In the genomic region with DNA sequence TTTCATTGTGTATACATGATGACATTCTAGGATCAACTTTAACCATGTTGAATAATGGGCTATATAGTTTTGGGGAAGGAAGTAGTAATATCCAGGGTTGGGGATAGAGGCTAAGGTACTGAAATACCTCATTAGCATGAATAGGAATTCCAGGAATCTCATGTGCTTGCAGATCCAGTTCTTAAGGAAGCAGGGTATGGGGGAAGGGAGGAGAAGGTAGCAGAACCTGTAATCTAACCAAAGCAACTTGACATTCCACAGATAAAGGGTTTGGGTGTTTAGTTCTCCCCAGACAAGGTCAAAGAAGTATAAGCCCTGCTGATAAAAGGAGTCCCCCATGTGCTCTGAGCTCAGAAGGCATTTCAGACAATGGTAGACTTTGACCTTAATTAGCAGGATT, we compare ENCODE assay signal across 31 mouse cellular contexts. TPM values are rescaled to one million over a fixed set of nuclear protein-coding genes. Genes with fewer than 3 reads are reported as not detected.
A peak's percentile ranks its signal among the peaks of the same experiment; 100 is the strongest.
DNase-seq lines count a peak whose midpoint lies in the region; ATAC-seq and TF ChIP-seq lines count a peak whose summit lies in the region.
"Had no signal": no experiment of that assay in that cellular context is flagged by ENCODE, and none has a peak within 500 bp of the region (broad histone marks: within the 10 kb centered on the region; RNA-seq: fewer than 3 reads in every experiment).

No protein-coding gene starts in this region.

- ATAC-seq in lung, embryonic 14.5 days (ENCODE audit: insufficient read depth) = peak; percentile 75; the same call in 1 of the 2 replicates
- ATAC-seq: CD4-positive, CD25-positive, alpha-beta regulatory T cell, adult 4 months; forebrain, embryonic 13.5 days; forebrain, embryonic 16.5 days; hindbrain, embryonic 16.5 days had no signal

- no peak for TF ChIP-seq CTCF in lung, embryonic 14.5 days (IDR thresholded peaks at IDR 0.05; ENCODE audit: low read depth)

- no peak overlapping the region for H3K4me3 ChIP-seq in lung, embryonic 14.5 days (ENCODE audit: low read depth, low read length)
- H3K4me3 ChIP-seq: embryonic facial prominence, embryonic 10.5 days; embryonic facial prominence, embryonic 13.5 days; forebrain, embryonic 10.5 days; forebrain, embryonic 13.5 days; gastrocnemius, adult 2 months; heart, embryonic 12.5 days; heart, embryonic 15.5 days; hindbrain, embryonic 10.5 days; hindbrain, embryonic 13.5 days had no signal

- H3K36me3 ChIP-seq in lung, embryonic 14.5 days (ENCODE audit: insufficient read depth) = no peaks in the 10 kb centered on the region
- H3K36me3 ChIP-seq: embryonic facial prominence, embryonic 10.5 days; embryonic facial prominence, embryonic 13.5 days; forebrain, embryonic 10.5 days; heart, embryonic 12.5 days; heart, embryonic 15.5 days; hindbrain, embryonic 10.5 days; hindbrain, embryonic 13.5 days had no signal

- no peak overlapping the region for H3K9ac ChIP-seq in lung, embryonic 14.5 days
- H3K9ac ChIP-seq: embryonic facial prominence, embryonic 13.5 days; forebrain, embryonic 13.5 days; heart, embryonic 12.5 days; heart, embryonic 15.5 days; hindbrain, embryonic 13.5 days had no signal

- DNase-seq in lung, embryonic 14.5 days = peak; percentile 16
- no peak for DNase-seq in lung, adult 18-20 months
- peak; percentile 12 for DNase-seq in lung, postnatal 25 days (ENCODE audit: low spot score)
- no peak for DNase-seq in lung, postnatal 10 days
- DNase-seq in ZHBTc4 (ENCODE audit: low read depth, low spot score) = peak; percentile 11
- DNase-seq in yolk sac, embryonic 10.5 days (ENCODE audit: low spot score) = peak; percentile 11
- DNase-seq in heart, adult 11 months = no peak
- DNase-seq: adrenal gland, postnatal 10 days; adrenal gland, postnatal 36 days; cerebellum, adult 18-20 months; cerebellum, adult 9-10 months; cerebellum, postnatal 14 days; embryo, embryonic 11 days; gastrocnemius, adult 2 months; gastrocnemius, postnatal 14 days; heart, adult 18-20 months; heart, postnatal 10 days; heart, postnatal 36 days had no signal

- no peaks in the 10 kb centered on the region for H3K27me3 ChIP-seq in lung, embryonic 14.5 days (ENCODE audit: insufficient read depth, low read length)
- H3K27me3 ChIP-seq: embryonic facial prominence, embryonic 13.5 days; forebrain, embryonic 13.5 days; heart, embryonic 12.5 days; heart, embryonic 15.5 days; hindbrain, embryonic 13.5 days had no signal

- H3K4me2 ChIP-seq in lung, embryonic 14.5 days = no peak overlapping the region
- H3K4me2 ChIP-seq: embryonic facial prominence, embryonic 13.5 days; forebrain, embryonic 13.5 days; heart, embryonic 12.5 days; heart, embryonic 15.5 days; hindbrain, embryonic 13.5 days had no signal

- no peak overlapping the region for H3K27ac ChIP-seq in lung, embryonic 14.5 days (ENCODE audit: low read depth)
- H3K27ac ChIP-seq: embryonic facial prominence, embryonic 10.5 days; embryonic facial prominence, embryonic 13.5 days; forebrain, embryonic 10.5 days; forebrain, embryonic 13.5 days; gastrocnemius, adult 2 months; heart, embryonic 15.5 days; hindbrain, embryonic 10.5 days; hindbrain, embryonic 13.5 days had no signal

- H3K4me1 ChIP-seq in lung, embryonic 14.5 days (ENCODE audit: insufficient read depth) = no peaks in the 10 kb centered on the region
- H3K4me1 ChIP-seq: embryonic facial prominence, embryonic 10.5 days; embryonic facial prominence, embryonic 13.5 days; forebrain, embryonic 10.5 days; forebrain, embryonic 13.5 days; heart, embryonic 12.5 days; heart, embryonic 15.5 days; hindbrain, embryonic 10.5 days; hindbrain, embryonic 13.5 days had no signal

- no peaks in the 10 kb centered on the region for H3K9me3 ChIP-seq in lung, embryonic 14.5 days (ENCODE audit: low read depth, low read length)
- H3K9me3 ChIP-seq: embryonic facial prominence, embryonic 13.5 days; forebrain, embryonic 10.5 days; forebrain, embryonic 13.5 days; heart, embryonic 12.5 days; heart, embryonic 15.5 days; hindbrain, embryonic 10.5 days; hindbrain, embryonic 13.5 days had no signal

RNA-seq across cellular contexts. Expression of gene Olfr195, which starts 5.7 kb away (rescaled TPM):
- polyA plus RNA-seq in lung, embryonic 14.5 days (2014; fragmentation: Nextera tagmentation; extraction: Ambion mirVana) = not detected in 2 replicates
- polyA plus RNA-seq: C2C12; CD4-positive, CD25-positive, alpha-beta regulatory T cell, adult 4 months; embryonic facial prominence, embryonic 10.5 days; embryonic facial prominence, embryonic 13.5 days; forebrain, embryonic 10.5 days; forebrain, embryonic 13.5 days; forebrain, embryonic 16.5 days; frontal cortex, adult 2 months; heart, embryonic 12.5 days; heart, embryonic 15.5 days; hindbrain, embryonic 10.5 days; hindbrain, embryonic 13.5 days; hindbrain, embryonic 16.5 days had no signal

RNA-seq across cellular contexts. Expression of gene Olfr194, which starts 20.2 kb away (rescaled TPM):
- polyA plus RNA-seq in lung, embryonic 14.5 days (2014; fragmentation: Nextera tagmentation; extraction: Ambion mirVana) = not detected in 2 replicates
- polyA plus RNA-seq: C2C12; CD4-positive, CD25-positive, alpha-beta regulatory T cell, adult 4 months; embryonic facial prominence, embryonic 10.5 days; embryonic facial prominence, embryonic 13.5 days; forebrain, embryonic 10.5 days; forebrain, embryonic 13.5 days; forebrain, embryonic 16.5 days; frontal cortex, adult 2 months; heart, embryonic 12.5 days; heart, embryonic 15.5 days; hindbrain, embryonic 10.5 days; hindbrain, embryonic 13.5 days; hindbrain, embryonic 16.5 days had no signal

RNA-seq across cellular contexts. Expression of gene Olfr196, which starts 29.1 kb away (rescaled TPM):
- polyA plus RNA-seq in lung, embryonic 14.5 days (2014; fragmentation: Nextera tagmentation; extraction: Ambion mirVana) = not detected in 2 replicates
- polyA plus RNA-seq: C2C12; CD4-positive, CD25-positive, alpha-beta regulatory T cell, adult 4 months; embryonic facial prominence, embryonic 10.5 days; embryonic facial prominence, embryonic 13.5 days; forebrain, embryonic 10.5 days; forebrain, embryonic 13.5 days; forebrain, embryonic 16.5 days; frontal cortex, adult 2 months; heart, embryonic 12.5 days; heart, embryonic 15.5 days; hindbrain, embryonic 10.5 days; hindbrain, embryonic 13.5 days; hindbrain, embryonic 16.5 days had no signal

RNA-seq across cellular contexts. Expression of gene Olfr193, which starts 29.4 kb away (rescaled TPM):
- polyA plus RNA-seq in lung, embryonic 14.5 days (2014; fragmentation: Nextera tagmentation; extraction: Ambion mirVana) = not detected in 2 replicates
- polyA plus RNA-seq: C2C12; CD4-positive, CD25-positive, alpha-beta regulatory T cell, adult 4 months; embryonic facial prominence, embryonic 10.5 days; embryonic facial prominence, embryonic 13.5 days; forebrain, embryonic 10.5 days; forebrain, embryonic 13.5 days; forebrain, embryonic 16.5 days; frontal cortex, adult 2 months; heart, embryonic 12.5 days; heart, embryonic 15.5 days; hindbrain, embryonic 10.5 days; hindbrain, embryonic 13.5 days; hindbrain, embryonic 16.5 days had no signal

RNA-seq across cellular contexts. Expression of gene Olfr191, which starts 51.5 kb away (rescaled TPM):
- polyA plus RNA-seq in lung, embryonic 14.5 days (2014; fragmentation: Nextera tagmentation; extraction: Ambion mirVana) = not detected in 2 replicates
- polyA plus RNA-seq: C2C12; CD4-positive, CD25-positive, alpha-beta regulatory T cell, adult 4 months; embryonic facial prominence, embryonic 10.5 days; embryonic facial prominence, embryonic 13.5 days; forebrain, embryonic 10.5 days; forebrain, embryonic 13.5 days; forebrain, embryonic 16.5 days; frontal cortex, adult 2 months; heart, embryonic 12.5 days; heart, embryonic 15.5 days; hindbrain, embryonic 10.5 days; hindbrain, embryonic 13.5 days; hindbrain, embryonic 16.5 days had no signal

Comparison
In these comparisons a context has a peak if more than half of its experiments do, and no peak if none do; other contexts are left out.
1. DNase-seq: peak in lung, embryonic 14.5 days (single experiment), lung, postnatal 25 days (single experiment), ZHBTc4 (single experiment) and yolk sac, embryonic 10.5 days (single experiment); none in lung, adult 18-20 months (0 of 2), lung, postnatal 10 days (single experiment) and heart, adult 11 months (single experiment).